ENCODE assay signal across 20 mouse cellular contexts in genomic region chr5:115918597-115919351, GRCm38 (mm10).
A peak's percentile ranks its signal among the peaks of the same experiment; 100 is the strongest.
DNase-seq lines count a peak whose midpoint lies in the region; ATAC-seq and TF ChIP-seq lines count a peak whose summit lies in the region.
"Had no signal": no experiment of that assay in that cellular context is flagged by ENCODE, and none has a peak within 500 bp of the region (broad histone marks: within the 10 kb centered on the region; RNA-seq: fewer than 3 reads in every experiment).

No protein-coding gene starts in this region.

- peak; percentile 5 for DNase-seq in limb, embryonic 14.5 days (ENCODE audit: low spot score)
- no peak for DNase-seq in limb, embryonic 10.5 days (ENCODE audit: low spot score)
- DNase-seq in liver, embryonic 14.5 days (ENCODE audit: low read depth in 3 of 3, low spot score in 3 of 3), result peak; percentile 16 to 77 (median 76)
- peak; percentile 10 to 17 for DNase-seq in spleen, postnatal 14 days (ENCODE audit: low spot score in 2 of 2)
- DNase-seq in ovary, postnatal 10 days (ENCODE audit: low spot score), result no peak
- DNase-seq in forebrain, embryonic 10.5 days (ENCODE audit: extremely low spot score, low spot score), result no peak
- DNase-seq in cerebellum, adult 9-10 months, result no peak
- DNase-seq: adrenal gland, adult 2 months; B cell, adult 2 months; cerebellum, adult 8-10 months; midbrain, embryonic 14.5 days; right cerebral cortex, adult 18-20 months; thymus, postnatal 25 days had no signal

- no peak for ATAC-seq in limb, embryonic 14.5 days (ENCODE audit: low FRiP score, low read depth)
- ATAC-seq in liver, embryonic 14.5 days (ENCODE audit: insufficient read depth), result peak; percentile 78
- ATAC-seq: forebrain, embryonic 14.5 days; intestine, embryonic 15.5 days had no signal

- H3K9me3 ChIP-seq in limb, embryonic 14.5 days (ENCODE audit: control insufficient read depth, low read length), result no peaks in the 10 kb centered on the region
- H3K9me3 ChIP-seq in limb, embryonic 10.5 days (replicated peaks), result no peaks in the 10 kb centered on the region
- H3K9me3 ChIP-seq in liver, embryonic 14.5 days (ENCODE audit: control insufficient read depth, low read length), result no peaks in the 10 kb centered on the region
- H3K9me3 ChIP-seq in forebrain, embryonic 10.5 days, result no peaks in the 10 kb centered on the region
- H3K9me3 ChIP-seq: hindbrain, embryonic 12.5 days; intestine, embryonic 15.5 days; limb, embryonic 12.5 days; neural tube, embryonic 15.5 days had no signal

- H3K4me3 ChIP-seq in limb, embryonic 14.5 days (replicated peaks; ENCODE audit: low read length), result no peak overlapping the region
- no peak overlapping the region for H3K4me3 ChIP-seq in limb, embryonic 10.5 days
- H3K4me3 ChIP-seq in cortical plate, adult 2 months (ENCODE audit: insufficient read depth, low read length), result no peak overlapping the region
- no peak overlapping the region; a peak in 1 of 4 replicates for H3K4me3 ChIP-seq in liver, embryonic 14.5 days (ENCODE audit: insufficient read depth in 1 of 2, low read depth in 2 of 2, low read length in 2 of 2)
- H3K4me3 ChIP-seq in forebrain, embryonic 10.5 days, result no peak overlapping the region
- H3K4me3 ChIP-seq: hindbrain, embryonic 12.5 days; intestine, embryonic 15.5 days; limb, embryonic 12.5 days; myocyte; neural tube, embryonic 15.5 days had no signal

- H3K4me2 ChIP-seq in limb, embryonic 14.5 days (replicated peaks; ENCODE audit: low read depth, low read length, severe bottlenecking), result no peak overlapping the region
- H3K4me2 ChIP-seq in liver, embryonic 14.5 days (ENCODE audit: low read depth), result peak overlapping the region; percentile 45
- H3K4me2 ChIP-seq: hindbrain, embryonic 12.5 days; intestine, embryonic 15.5 days; limb, embryonic 12.5 days; neural tube, embryonic 15.5 days had no signal

- H3K27me3 ChIP-seq in limb, embryonic 14.5 days (ENCODE audit: control insufficient read depth, insufficient read depth, low read length), result no peaks in the 10 kb centered on the region
- H3K27me3 ChIP-seq in limb, embryonic 10.5 days (ENCODE audit: low read depth, poor library complexity, severe bottlenecking), result no peaks in the 10 kb centered on the region
- H3K27me3 ChIP-seq in liver, embryonic 14.5 days (ENCODE audit: control insufficient read depth, insufficient read depth, low read length), result no peaks in the 10 kb centered on the region
- no peaks in the 10 kb centered on the region for H3K27me3 ChIP-seq in forebrain, embryonic 10.5 days (ENCODE audit: poor library complexity, severe bottlenecking)
- H3K27me3 ChIP-seq: hindbrain, embryonic 12.5 days; intestine, embryonic 15.5 days; limb, embryonic 12.5 days; neural tube, embryonic 15.5 days had no signal

- 70% methylated on average over 23 of the region's 23 CpGs for WGBS in limb, embryonic 14.5 days
- 94% methylated on average over 23 of the region's 23 CpGs for WGBS in limb, embryonic 10.5 days
- 39% methylated on average over 23 of the region's 23 CpGs for WGBS in liver, embryonic 14.5 days (ENCODE audit: insufficient replicate concordance)
- WGBS in forebrain, embryonic 10.5 days, result 93% methylated on average over 23 of the region's 23 CpGs

- no peak for TF ChIP-seq CTCF in cortical plate, adult 2 months (IDR thresholded peaks at IDR 0.05; ENCODE audit: extremely low read depth, insufficient read depth, low read length)
- TF ChIP-seq CTCF in liver, embryonic 14.5 days (IDR thresholded peaks at IDR 0.05; ENCODE audit: low read depth), result no peak

- no peaks in the 10 kb centered on the region for H3K4me1 ChIP-seq in limb, embryonic 14.5 days (ENCODE audit: control insufficient read depth, insufficient read depth, low read length)
- H3K4me1 ChIP-seq in limb, embryonic 10.5 days, result no peaks in the 10 kb centered on the region
- peaks cover 18% of the 10 kb centered on the region for H3K4me1 ChIP-seq in cortical plate, adult 2 months (ENCODE audit: control insufficient read depth, insufficient read depth, low read length)
- H3K4me1 ChIP-seq in liver, embryonic 14.5 days (replicated peaks; ENCODE audit: control insufficient read depth in 2 of 2, insufficient read depth in 2 of 2, low read length in 1 of 2), result peaks cover 14 to 19% of the 10 kb centered on the region in 2 experiments
- H3K4me1 ChIP-seq in forebrain, embryonic 10.5 days, result peaks cover 10% of the 10 kb centered on the region
- H3K4me1 ChIP-seq: hindbrain, embryonic 12.5 days; intestine, embryonic 15.5 days; limb, embryonic 12.5 days; neural tube, embryonic 15.5 days had no signal

- TF ChIP-seq EP300 in liver, embryonic 14.5 days (IDR thresholded peaks at IDR 0.05; ENCODE audit: low read depth), result peak; percentile 46

- TF ChIP-seq POLR2A in limb, embryonic 14.5 days (IDR thresholded peaks at IDR 0.05; ENCODE audit: borderline replicate concordance, extremely low read depth, insufficient read depth, insufficient read length), result no peak
- TF ChIP-seq POLR2A in cortical plate, adult 2 months (IDR thresholded peaks at IDR 0.05; ENCODE audit: extremely low read depth, insufficient read depth, low read length), result no peak

- H3K36me3 ChIP-seq in limb, embryonic 14.5 days (ENCODE audit: control insufficient read depth, insufficient read depth, low read length), result no peaks in the 10 kb centered on the region
- H3K36me3 ChIP-seq in limb, embryonic 10.5 days, result peaks cover 19% of the 10 kb centered on the region; the same call in 1 of the 2 replicates
- H3K36me3 ChIP-seq in liver, embryonic 14.5 days (replicated peaks; ENCODE audit: control insufficient read depth, insufficient read depth, low read depth), result no peaks in the 10 kb centered on the region; the same call in 1 of the 2 replicates
- H3K36me3 ChIP-seq in forebrain, embryonic 10.5 days (replicated peaks), result peaks cover 42% of the 10 kb centered on the region
- H3K36me3 ChIP-seq: intestine, embryonic 15.5 days; neural tube, embryonic 15.5 days had no signal

- no peak overlapping the region for H3K27ac ChIP-seq in limb, embryonic 14.5 days (replicated peaks; ENCODE audit: low read depth, low read length)
- no peak overlapping the region for H3K27ac ChIP-seq in limb, embryonic 10.5 days
- H3K27ac ChIP-seq in cortical plate, adult 2 months (ENCODE audit: insufficient read depth, low read length), result peak overlapping the region; percentile 54; the same call in 1 of the 2 replicates
- H3K27ac ChIP-seq in liver, embryonic 14.5 days, result peak overlapping the region; percentile 60
- no peak overlapping the region for H3K27ac ChIP-seq in forebrain, embryonic 10.5 days
- H3K27ac ChIP-seq: hindbrain, embryonic 12.5 days; intestine, embryonic 15.5 days; limb, embryonic 12.5 days; neural tube, embryonic 15.5 days had no signal

- no peak overlapping the region for H3K9ac ChIP-seq in limb, embryonic 14.5 days (ENCODE audit: low read depth, low read length, severe bottlenecking)
- H3K9ac ChIP-seq in liver, embryonic 14.5 days (replicated peaks), result peak overlapping the region; percentile 6; the same call in 1 of the 2 replicates
- H3K9ac ChIP-seq: hindbrain, embryonic 12.5 days; intestine, embryonic 15.5 days; limb, embryonic 12.5 days; neural tube, embryonic 15.5 days had no signal

Comparison
In these comparisons a context has a peak if more than half of its experiments do, and no peak if none do; other contexts are left out.
1. DNase-seq: peak in limb, embryonic 14.5 days (single experiment), liver, embryonic 14.5 days (3 of 3) and spleen, postnatal 14 days (2 of 2); none in limb, embryonic 10.5 days (single experiment), ovary, postnatal 10 days (single experiment), forebrain, embryonic 10.5 days (single experiment) and cerebellum, adult 9-10 months (single experiment).
2. H3K27ac ChIP-seq: peak in cortical plate, adult 2 months (single experiment) and liver, embryonic 14.5 days (single experiment); none in limb, embryonic 14.5 days (single experiment), limb, embryonic 10.5 days (single experiment) and forebrain, embryonic 10.5 days (single experiment).